Mouse (Mus musculus): Measurements from ENCODE around the gene Gm867. TPM values are rescaled to one million over a fixed set of nuclear protein-coding genes. Genes with fewer than 3 reads are reported as not detected.

The Gm867 gene
- polyA plus RNA-seq, 1 experiment from 2014 or later: 0.42 TPM

GRCm38 (mm10) chr10:75894601-75895000, 45.9 kb downstream of the Gm867 start:
- ATAC-seq (replicated peaks; ENCODE audit: extremely low read depth, insufficient read depth, low FRiP score): no peak
- peaks cover 21% of the 10 kb centered on the region for H3K4me1 ChIP-seq (ENCODE audit: control insufficient read depth, insufficient read depth, low read length)
- H3K4me2 ChIP-seq (ENCODE audit: low read depth, low read length): no peak overlapping the region
- 70% methylated on average over 6 of the region's 6 CpGs for WGBS
- H3K9me3 ChIP-seq (replicated peaks; ENCODE audit: control insufficient read depth, low read length): no peaks in the 10 kb centered on the region
- peaks cover 19% of the 10 kb centered on the region for H3K36me3 ChIP-seq (ENCODE audit: control insufficient read depth, insufficient read depth)
- no peak overlapping the region for H3K4me3 ChIP-seq (ENCODE audit: low read length)
- H3K27me3 ChIP-seq (ENCODE audit: control insufficient read depth, insufficient read depth, low read length): no peaks in the 10 kb centered on the region
- H3K27ac ChIP-seq (ENCODE audit: low read length): no peak overlapping the region
- no peak overlapping the region for H3K9ac ChIP-seq (ENCODE audit: low read length)

GRCm38 (mm10) chr10:75893089-75893750, 47.3 kb downstream of the Gm867 start, which contains the start of gene Derl3:
Gene Derl3, plus strand, starts transcription at chr10:75893413.
- peaks cover 10% of the 10 kb centered on the region for H3K4me1 ChIP-seq (ENCODE audit: control insufficient read depth, insufficient read depth, low read length)
- H3K27me3 ChIP-seq (ENCODE audit: control insufficient read depth, insufficient read depth, low read length): no peaks in the 10 kb centered on the region
- H3K27ac ChIP-seq (ENCODE audit: low read length): no peak within 1 kb of the TSS
- H3K36me3 ChIP-seq (ENCODE audit: control insufficient read depth, insufficient read depth): peaks cover 19% of the 10 kb centered on the region
- no peaks in the 10 kb centered on the region for H3K9me3 ChIP-seq (replicated peaks; ENCODE audit: control insufficient read depth, low read length)
- ATAC-seq (replicated peaks; ENCODE audit: extremely low read depth, insufficient read depth, low FRiP score): peak; percentile 97
- peak within 1 kb of the TSS; percentile 42; the same call in 1 of the 2 replicates for H3K9ac ChIP-seq (ENCODE audit: low read length)
- H3K4me2 ChIP-seq (ENCODE audit: low read depth, low read length): peak within 1 kb of the TSS; percentile 92
- peak within 1 kb of the TSS; percentile 56 for H3K4me3 ChIP-seq (ENCODE audit: low read length)
- WGBS: 1% methylated on average over 51 of the region's 51 CpGs

- Histone ChIP-seq H3K36me3 (ENCODE audit: control insufficient read depth, insufficient read depth) (no peaks in the 10 kb centered on the region; the same call in 1 of the 2 replicates), H3K4me3 (ENCODE audit: low read length) (no peak overlapping the region), H3K9ac (ENCODE audit: low read length) (no peak overlapping the region), H3K27ac (ENCODE audit: low read length) (no peak overlapping the region), H3K4me1 (ENCODE audit: control insufficient read depth, insufficient read depth, low read length) (peaks cover 7% of the 10 kb centered on the region; the same call in 1 of the 2 replicates), H3K4me2 (ENCODE audit: low read depth, low read length) (no peak overlapping the region), H3K27me3 (ENCODE audit: control insufficient read depth, insufficient read depth, low read length) (no peaks in the 10 kb centered on the region), H3K9me3 (replicated peaks; ENCODE audit: control insufficient read depth, low read length) (no peaks in the 10 kb centered on the region)
- 42% methylated on average over 8 of the region's 8 CpGs for WGBS
- no peak for ATAC-seq (replicated peaks; ENCODE audit: extremely low read depth, insufficient read depth, low FRiP score)
Observed at GRCm38 (mm10) chr10:75889406-75890153, 50.9 kb downstream of the Gm867 start.

Other genes with a start within 250 kb of the Gm867 start
- 23.7 and 27.5 TPM in 2 replicates for gene Cabin1, start 176.3 kb downstream of the Gm867 start, polyA plus RNA-seq (2015; fragmentation: Nextera tagmentation; extraction: Ambion mirVana)
- 40.8 and 42.8 TPM in 2 replicates for gene Ddt, start 167.3 kb downstream of the Gm867 start, polyA plus RNA-seq (2015; fragmentation: Nextera tagmentation; extraction: Ambion mirVana)
- gene Gm20441, start 159.7 kb downstream of the Gm867 start, polyA plus RNA-seq (2015; fragmentation: Nextera tagmentation; extraction: Ambion mirVana): not detected in 2 replicates
- 5.6 and 6.2 TPM in 2 replicates for gene Gstt3, start 159.3 kb downstream of the Gm867 start, polyA plus RNA-seq (2015; fragmentation: Nextera tagmentation; extraction: Ambion mirVana)
- 9.0 and 10.2 TPM in 2 replicates for gene Gstt1, start 142.1 kb downstream of the Gm867 start, polyA plus RNA-seq (2015; fragmentation: Nextera tagmentation; extraction: Ambion mirVana)
- not detected in 2 replicates for gene Gstt4, start 118.1 kb downstream of the Gm867 start, polyA plus RNA-seq (2015; fragmentation: Nextera tagmentation; extraction: Ambion mirVana)
- 15.5 and 16.2 TPM in 2 replicates for gene Gstt2, start 103.2 kb downstream of the Gm867 start, polyA plus RNA-seq (2015; fragmentation: Nextera tagmentation; extraction: Ambion mirVana)
- 1,867 and 2,124 TPM in 2 replicates for gene Mif, start 80.4 kb downstream of the Gm867 start, polyA plus RNA-seq (2015; fragmentation: Nextera tagmentation; extraction: Ambion mirVana)
- gene Derl3, start 47.3 kb downstream of the Gm867 start, polyA plus RNA-seq (2015; fragmentation: Nextera tagmentation; extraction: Ambion mirVana): 1.2 and 1.6 TPM in 2 replicates
- gene Smarcb1, start 19.1 kb downstream of the Gm867 start, polyA plus RNA-seq (2015; fragmentation: Nextera tagmentation; extraction: Ambion mirVana): 112 and 114 TPM in 2 replicates
- gene Chchd10, start 7.5 kb downstream of the Gm867 start, polyA plus RNA-seq (2015; fragmentation: Nextera tagmentation; extraction: Ambion mirVana): 655 and 710 TPM in 2 replicates
- gene Mmp11, start 4.2 kb downstream of the Gm867 start, polyA plus RNA-seq (2015; fragmentation: Nextera tagmentation; extraction: Ambion mirVana): 26.4 and 30.3 TPM in 2 replicates
- gene Vpreb3, start 2.4 kb upstream of the Gm867 start, polyA plus RNA-seq (2015; fragmentation: Nextera tagmentation; extraction: Ambion mirVana): 0.56 and 0.72 TPM in 2 replicates
- gene Gm5134, start 13.8 kb upstream of the Gm867 start, polyA plus RNA-seq (2015; fragmentation: Nextera tagmentation; extraction: Ambion mirVana): 0.05 and 0.28 TPM in 2 replicates
- 11.3 and 14.5 TPM in 2 replicates for gene Zfp280b, start 92.0 kb upstream of the Gm867 start, polyA plus RNA-seq (2015; fragmentation: Nextera tagmentation; extraction: Ambion mirVana)
- not detected in 2 replicates for gene Slc5a4b, start 170.3 kb upstream of the Gm867 start, polyA plus RNA-seq (2015; fragmentation: Nextera tagmentation; extraction: Ambion mirVana)
- gene Slc5a4a, start 206.8 kb upstream of the Gm867 start, polyA plus RNA-seq (2015; fragmentation: Nextera tagmentation; extraction: Ambion mirVana): not detected in 2 replicates

Data from heart, embryonic 16.5 days (tissue).